Mouse (Mus musculus) frontal cortex, postnatal 10 days (tissue): ENCODE results near the gene Xylt2.

ENCODE experiments used
- DNase-seq, 2 experiments: peaks; one replicate each; pipeline ENCODE4 v3.0.0; 2022; ENCODE audit warnings: low spot score in 2 of 2, mixed read lengths in 1 of 2

Gene Xylt2

GRCm38 (mm10) chr11:94614603-94615002 is 62.7 kb downstream of the Xylt2 start:
- DNase-seq, result no peak
